Mouse (Mus musculus) spleen, adult 2 months (tissue): ENCODE data around the gene Sult1a1.

Experiments
- CTCF ChIP-seq: fragments of 200-500 bp; IDR thresholded peaks from 2 replicates; pipeline ENCODE4 v1.5.1; 2011; ENCODE audit warnings: mild to moderate bottlenecking, inconsistent platforms; ENCODE audit not compliant: insufficient read depth, insufficient read length, insufficient replicate concordance; ENCODE audit errors: extremely low read depth
- POLR2A ChIP-seq: fragments of 200-500 bp; IDR thresholded peaks from 2 replicates; pipeline ENCODE4 v1.6.1; 2011; ENCODE audit warnings: low read depth, low read length, inconsistent platforms

GRCm38 (mm10) chr7:126644345-126644744, 31.9 kb downstream of the Sult1a1 start:
- TF ChIP-seq POLR2A (no peak), CTCF (no peak)
